In the genomic region with DNA sequence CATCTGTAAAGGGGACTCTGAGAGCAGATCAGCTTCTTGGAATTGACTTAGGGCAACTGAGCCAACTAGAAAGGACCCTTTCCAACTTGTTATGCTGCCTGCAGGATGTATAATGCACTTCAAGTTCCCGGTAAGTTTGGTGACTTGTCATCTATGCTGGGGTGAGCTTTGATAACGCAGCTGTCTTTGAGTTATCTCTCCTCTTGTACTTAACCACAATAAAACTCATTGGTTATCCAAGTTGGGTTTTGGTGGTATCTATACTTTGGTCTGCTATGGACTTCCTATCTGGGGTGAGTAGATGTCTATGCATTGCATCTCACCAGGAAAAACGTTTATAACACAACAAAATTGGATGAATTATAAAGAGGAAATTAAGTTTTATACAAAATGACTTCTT, we compare ENCODE assay signal across 16 mouse cellular contexts.
"Had no signal": no experiment of that assay in that cellular context is flagged by ENCODE, and none has a peak within 500 bp of the region (broad histone marks: within the 10 kb centered on the region; RNA-seq: fewer than 3 reads in every experiment).

No protein-coding gene starts in this region.

- H3K27ac ChIP-seq: neural tube, embryonic 13.5 days; neural tube, embryonic 15.5 days; stomach, embryonic 15.5 days; stomach, postnatal 0 days had no signal

- DNase-seq: retina, postnatal 1 day; right cerebral cortex, adult 18-20 months; right cerebral cortex, postnatal 14 days; right cerebral cortex, postnatal 25 days; right cerebral cortex, postnatal 4 days; spleen, adult 18-20 months; thymus, adult 18-20 months; thymus, adult 2 months; thymus, postnatal 14 days; thymus, postnatal 25 days; thymus, postnatal 36 days; thymus, postnatal 4 days had no signal

- H3K9me3 ChIP-seq: neural tube, embryonic 13.5 days; neural tube, embryonic 15.5 days; stomach, embryonic 15.5 days had no signal

- H3K4me3 ChIP-seq: neural tube, embryonic 13.5 days; neural tube, embryonic 15.5 days; stomach, embryonic 15.5 days had no signal

- H3K4me2 ChIP-seq: neural tube, embryonic 13.5 days; neural tube, embryonic 15.5 days; stomach, embryonic 15.5 days had no signal

- H3K36me3 ChIP-seq: neural tube, embryonic 13.5 days; neural tube, embryonic 15.5 days; stomach, embryonic 15.5 days had no signal

- H3K9ac ChIP-seq: neural tube, embryonic 13.5 days; neural tube, embryonic 15.5 days; stomach, embryonic 15.5 days had no signal

- H3K27me3 ChIP-seq: neural tube, embryonic 13.5 days; neural tube, embryonic 15.5 days; stomach, embryonic 15.5 days had no signal

- H3K4me1 ChIP-seq: neural tube, embryonic 13.5 days; neural tube, embryonic 15.5 days; stomach, embryonic 15.5 days had no signal
